In the genomic region with DNA sequence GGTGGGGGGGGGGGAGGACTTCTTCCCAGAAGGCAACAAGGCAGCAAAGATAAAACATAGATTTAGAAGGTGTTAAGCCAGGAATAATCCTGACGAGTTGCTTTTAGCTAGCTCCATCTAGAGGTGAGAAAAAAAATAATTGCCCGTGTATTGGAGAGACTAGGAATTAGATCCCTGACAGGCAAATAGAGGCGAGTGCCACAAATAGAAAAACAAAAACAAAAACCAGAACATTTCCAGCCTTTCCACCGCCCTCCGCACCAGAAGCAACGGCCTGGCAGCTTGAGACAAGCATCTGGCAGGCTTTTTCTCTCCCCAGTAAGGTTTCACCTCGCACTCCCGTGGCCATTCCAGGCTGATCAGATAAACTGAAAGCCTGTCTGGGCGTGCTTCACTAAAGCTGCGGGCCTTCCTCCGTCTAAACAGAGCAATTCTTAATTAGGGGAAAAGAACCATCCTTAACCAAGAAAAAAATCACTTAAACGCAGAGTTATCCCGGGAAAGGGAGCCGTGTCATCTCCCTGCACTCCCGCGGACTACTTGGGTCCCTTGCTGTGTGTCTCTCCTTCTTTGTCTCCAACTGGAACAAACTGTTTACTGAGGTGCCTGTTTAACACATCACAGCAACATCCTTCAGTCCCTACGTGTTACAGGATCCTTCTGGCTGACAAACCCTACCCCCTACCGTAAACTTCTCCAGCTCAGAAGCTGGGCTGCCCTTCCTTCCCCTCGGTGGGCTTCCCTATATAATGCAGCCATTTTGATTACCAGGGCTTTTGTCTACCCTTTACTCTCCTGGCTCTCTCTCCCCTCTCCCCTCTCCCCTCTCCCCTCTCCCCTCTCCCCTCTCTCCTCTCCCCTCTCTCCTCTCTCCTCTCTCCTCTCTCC, we compare ENCODE assay signal across 9 mouse cellular contexts. TPM values are rescaled to one million over a fixed set of nuclear protein-coding genes. Genes with fewer than 3 reads are reported as not detected.
DNase-seq lines count a peak whose midpoint lies in the region; ATAC-seq and TF ChIP-seq lines count a peak whose summit lies in the region.
"Had no signal": no experiment of that assay in that cellular context is flagged by ENCODE, and none has a peak within 500 bp of the region (broad histone marks: within the 10 kb centered on the region; RNA-seq: fewer than 3 reads in every experiment).

No protein-coding gene starts in this region.

- no peak for TF ChIP-seq EP300 in liver, postnatal 0 days (IDR thresholded peaks at IDR 0.05; ENCODE audit: low read depth)

- TF ChIP-seq CTCF in layer of hippocampus, adult 2 months (conservative IDR thresholded peaks at IDR 0.05): peak; percentile 72
- TF ChIP-seq CTCF in liver, postnatal 0 days (IDR thresholded peaks at IDR 0.05; ENCODE audit: low read depth): peak; percentile 55

- H3K27ac ChIP-seq in heart, embryonic 13.5 days (replicated peaks): 0 out of 2 replicates have a peak overlapping the region, but pooled peaks have one; percentile 32
- peak overlapping the region; percentile 86 for H3K27ac ChIP-seq in layer of hippocampus, adult 2 months
- H3K27ac ChIP-seq in liver, postnatal 0 days (ENCODE audit: low read depth): peak overlapping the region; percentile 80

- H3K4me2 ChIP-seq in heart, embryonic 13.5 days: peak overlapping the region; percentile 92
- peak overlapping the region; percentile 97 for H3K4me2 ChIP-seq in liver, postnatal 0 days (ENCODE audit: low read depth, low read length)

- no peaks in the 10 kb centered on the region for H3K9me3 ChIP-seq in heart, embryonic 13.5 days
- H3K9me3 ChIP-seq in liver, postnatal 0 days (ENCODE audit: low read length): no peaks in the 10 kb centered on the region

- WGBS in heart, embryonic 13.5 days: 2% methylated on average over 19 of the region's 19 CpGs
- WGBS in liver, postnatal 0 days (ENCODE audit: insufficient replicate concordance): 1% methylated on average over 19 of the region's 19 CpGs

- H3K27me3 ChIP-seq in heart, embryonic 13.5 days (replicated peaks): no peaks in the 10 kb centered on the region
- no peaks in the 10 kb centered on the region for H3K27me3 ChIP-seq in liver, postnatal 0 days (ENCODE audit: insufficient read depth, low read length)

- peak overlapping the region; percentile 81 for H3K9ac ChIP-seq in heart, embryonic 13.5 days
- peak overlapping the region; percentile 74 for H3K9ac ChIP-seq in liver, postnatal 0 days (replicated peaks)

- H3K36me3 ChIP-seq in heart, embryonic 13.5 days: no peaks in the 10 kb centered on the region
- no peaks in the 10 kb centered on the region for H3K36me3 ChIP-seq in liver, postnatal 0 days (replicated peaks; ENCODE audit: insufficient read depth, low read length)

- peaks cover 26% of the 10 kb centered on the region for H3K4me1 ChIP-seq in heart, embryonic 13.5 days
- peaks cover 13% of the 10 kb centered on the region; the same call in 1 of the 2 replicates for H3K4me1 ChIP-seq in liver, postnatal 0 days (ENCODE audit: insufficient read depth)

- peak overlapping the region; percentile 57 for H3K4me3 ChIP-seq in heart, embryonic 13.5 days
- H3K4me3 ChIP-seq in layer of hippocampus, adult 2 months: peak overlapping the region; percentile 61
- peak overlapping the region; percentile 56 for H3K4me3 ChIP-seq in liver, postnatal 0 days (ENCODE audit: low read depth, low read length)

- ATAC-seq in heart, embryonic 13.5 days (ENCODE audit: extremely low read depth, insufficient number of reproducible peaks, low FRiP score, low TSS enrichment): no peak
- peak; percentile 74 for ATAC-seq in liver, postnatal 0 days
- ATAC-seq in inflammation-experienced regulatory T-cells, adult 6 months: no peak

- peak; percentile 85 for DNase-seq in 3T3-L1 (ENCODE audit: low read depth, low spot score)
- peak; percentile 58 for DNase-seq in ES-CJ7 (ENCODE audit: low read depth, low spot score)
- DNase-seq in embryo, embryonic 10.5 days (ENCODE audit: low spot score): peak; percentile 78
- peak; percentile 32 to 64 for DNase-seq in layer of hippocampus, adult 2 months (ENCODE audit: low spot score in 2 of 2)
- DNase-seq in liver, postnatal 0 days: peak; percentile 65
- peak; percentile 69 for DNase-seq in retina, adult 2 months (ENCODE audit: low read depth, low spot score)

RNA-seq across cellular contexts. Expression of gene 1700029F12Rik, which starts 25.7 kb away (rescaled TPM):
- polyA plus RNA-seq in heart, embryonic 13.5 days (2015; fragmentation: Nextera tagmentation; extraction: Ambion mirVana): not detected in 2 replicates
- total RNA-seq in layer of hippocampus, adult 2 months (2021): not detected
- not detected in 2 replicates for polyA plus RNA-seq in liver, postnatal 0 days (2015; fragmentation: Nextera tagmentation; extraction: Ambion mirVana)
- not detected for polyA plus RNA-seq in inflammation-experienced regulatory T-cells, adult 6 months (2017; shearing (Covaris generic))
- polyA plus RNA-seq: large intestine, adult 2 months had no signal

RNA-seq across cellular contexts. Expression of gene Fam169a, which starts 58.6 kb away (rescaled TPM):
- 5.1 and 6.9 TPM in 2 replicates for polyA plus RNA-seq in heart, embryonic 13.5 days (2015; fragmentation: Nextera tagmentation; extraction: Ambion mirVana)
- total RNA-seq in layer of hippocampus, adult 2 months (2021): 10 to 100 TPM; 39.6 TPM
- polyA plus RNA-seq in liver, postnatal 0 days (2015; fragmentation: Nextera tagmentation; extraction: Ambion mirVana): 0.27 and 0.37 TPM in 2 replicates
- under 1 TPM; 0.23 to 0.75 (median 0.37) TPM for polyA plus RNA-seq in inflammation-experienced regulatory T-cells, adult 6 months (2017; shearing (Covaris generic))

Comparison
In these comparisons a context has a peak if more than half of its experiments do, and no peak if none do; other contexts are left out.
1. H3K27ac ChIP-seq: peak in every context shown above with its lines; median percentile 86 in layer of hippocampus, adult 2 months; 80 in liver, postnatal 0 days; 32 in heart, embryonic 13.5 days.